Mouse (Mus musculus) liver, embryonic 16.5 days (tissue): Measurements from ENCODE around the gene Crlf1. TPM values are rescaled to one million over a fixed set of nuclear protein-coding genes. Genes with fewer than 3 reads are reported as not detected.

ENCODE experiments used
- ATAC-seq: fragments of 200-750 bp; cut with Nextera tagmentation; 2 replicates; pipeline ENCODE4 v1.8.0; 2017; ENCODE audit warnings: low read depth, mild to moderate bottlenecking, moderate number of reproducible peaks, moderate library complexity
- H3K27ac ChIP-seq: fragments of 300-500 bp; sonication (generic); 2 replicates; pipeline ENCODE4 v1.5.1; 2014; ENCODE audit warnings: mild to moderate bottlenecking, low read length
- H3K27me3 ChIP-seq: fragments of 300-500 bp; sonication (generic); 2 replicates; pipeline ENCODE4 v1.6.1; 2014; ENCODE audit warnings: low read depth, low read length, mixed read lengths; ENCODE audit not compliant: control insufficient read depth, insufficient read depth
- H3K36me3 ChIP-seq: fragments of 300-500 bp; sonication (generic); 2 replicates; pipeline ENCODE4 v1.6.1; 2014; ENCODE audit warnings: mild to moderate bottlenecking; ENCODE audit not compliant: control insufficient read depth, insufficient read depth
- H3K4me1 ChIP-seq: fragments of 300-500 bp; sonication (generic); 2 replicates; pipeline ENCODE4 v1.6.1; 2014; ENCODE audit warnings: low read depth, low read length, mixed read lengths; ENCODE audit not compliant: control insufficient read depth
- H3K4me2 ChIP-seq: fragments of 300-500 bp; sonication (generic); 2 replicates; pipeline ENCODE4 v1.6.1; 2014; ENCODE audit warnings: low read depth, low read length, mixed read lengths
- H3K4me3 ChIP-seq: fragments of 300-500 bp; sonication (generic); 2 replicates; pipeline ENCODE4 v1.5.1; 2014; ENCODE audit warnings: low read depth, mild to moderate bottlenecking, low read length
- H3K9ac ChIP-seq: fragments of 300-500 bp; sonication (generic); 2 replicates; pipeline ENCODE4 v1.6.1; 2014; ENCODE audit warnings: low read depth, low read length
- H3K9me3 ChIP-seq: fragments of 300-500 bp; sonication (generic); replicated peaks from 2 replicates; pipeline ENCODE4 v1.6.1; 2016; ENCODE audit warnings: low read length; ENCODE audit not compliant: control insufficient read depth
- WGBS: fragments of 180-500 bp; shearing (Covaris S2); extraction: QIAGEN DNeasy Blood & Tissue Kit; methylation state at CpG from one replicate; pipeline ENCODE4 v1.1.7; 2014; ENCODE audit not compliant: insufficient replicate concordance; 5-methylcytosine and 5-hydroxymethylcytosine counted together
- polyA plus RNA-seq: library from polyadenylated mRNA; unstranded; fragments of >200 nt; fragmentation: Nextera tagmentation; extraction: Ambion mirVana; gene quantifications from 2 replicates; pipeline ENCODE4 v1.2.1, GENCODE M21; 2015

Crlf1 gene
- polyA plus RNA-seq, 1 experiment from 2014 or later: 1.3 TPM

DNA sequence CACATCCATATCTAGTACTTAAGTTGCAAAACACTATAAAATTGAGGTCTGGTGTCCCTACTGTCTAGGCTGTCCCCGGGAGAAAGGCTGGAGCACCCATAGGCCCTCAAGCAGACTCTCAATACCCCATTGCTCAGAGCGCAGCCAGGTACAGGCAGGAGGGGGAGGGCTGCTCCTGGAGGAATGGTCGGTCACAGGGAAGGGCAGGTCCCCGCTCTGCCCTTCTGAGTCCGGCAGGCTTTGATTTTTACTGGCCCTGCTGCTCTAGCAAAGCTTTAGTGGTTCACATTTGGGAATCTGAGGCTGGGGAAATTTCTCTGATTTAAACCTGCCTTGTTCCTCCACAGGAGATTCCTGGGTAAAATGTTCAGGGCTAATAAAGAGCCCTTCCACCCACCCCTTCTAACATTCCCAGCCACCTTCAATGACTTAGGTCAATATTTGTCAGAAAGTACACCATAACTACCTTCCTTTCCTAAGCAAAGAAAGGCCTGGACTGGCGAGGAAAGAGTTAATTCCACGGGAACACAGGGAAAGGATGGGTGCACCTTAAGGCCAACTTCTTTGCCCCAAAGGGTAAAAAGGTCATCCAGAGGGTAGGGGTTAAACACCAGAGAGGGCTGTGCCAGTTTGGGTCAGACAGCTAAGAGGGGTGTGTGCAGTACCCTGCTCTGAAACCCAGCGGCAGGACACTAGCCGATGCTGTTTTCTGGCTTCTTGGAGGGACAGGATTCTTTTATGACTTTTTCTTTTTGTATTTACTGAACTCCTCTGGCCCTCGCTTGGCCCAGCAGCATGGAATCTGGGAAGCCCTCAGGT, 2.7 kb upstream of the Crlf1 start:
- Histone ChIP-seq H3K36me3 (no peaks in the 10 kb centered on the region), H3K27ac (no peak overlapping the region), H3K4me3 (no peak overlapping the region), H3K9me3 (no peaks in the 10 kb centered on the region), H3K27me3 (peaks cover 100% of the 10 kb centered on the region), H3K9ac (no peak overlapping the region), H3K4me2 (no peak overlapping the region), H3K4me1 (peaks cover 23% of the 10 kb centered on the region)
- 18% methylated on average over 10 of the region's 10 CpGs for WGBS
- ATAC-seq: no peak

DNA sequence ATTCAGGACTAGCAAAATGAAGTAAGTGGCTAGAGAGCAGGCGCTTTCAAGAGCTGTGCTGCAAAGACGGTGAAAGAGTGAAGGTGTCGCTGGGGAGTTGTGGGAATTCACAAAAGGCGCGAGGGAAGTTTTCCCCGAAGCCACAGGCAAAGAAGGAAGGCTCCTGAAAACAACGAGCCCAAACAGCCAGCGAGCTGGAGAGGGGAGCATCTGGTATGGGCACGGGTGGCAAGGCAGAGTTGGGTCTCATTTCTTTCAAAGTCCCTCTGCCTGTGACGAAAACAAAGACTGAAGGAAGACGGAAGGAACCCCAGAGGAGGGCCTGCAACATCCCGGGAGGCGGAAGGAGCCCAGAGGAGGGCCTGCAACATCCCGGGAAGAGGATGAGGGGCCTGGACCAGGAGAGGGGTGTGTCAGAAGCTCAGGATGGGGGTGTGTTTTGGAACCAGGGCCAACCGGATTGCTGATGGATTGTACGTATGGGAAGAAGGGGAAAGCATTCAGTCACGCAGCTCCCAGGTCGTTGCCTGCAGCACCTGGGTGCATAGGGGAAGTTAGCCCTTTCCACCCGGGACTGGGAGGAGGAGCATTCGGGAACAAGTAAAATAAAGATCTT, 2.0 kb upstream of the Crlf1 start:
- WGBS: 4% methylated on average over 20 of the region's 20 CpGs
- no peak overlapping the region for H3K9ac ChIP-seq
- no peak overlapping the region for H3K4me3 ChIP-seq
- ATAC-seq: no peak
- H3K27me3 ChIP-seq: peaks cover 100% of the 10 kb centered on the region
- H3K27ac ChIP-seq: no peak overlapping the region
- no peaks in the 10 kb centered on the region for H3K9me3 ChIP-seq
- H3K4me1 ChIP-seq: peaks cover 23% of the 10 kb centered on the region
- H3K4me2 ChIP-seq: no peak overlapping the region
- no peaks in the 10 kb centered on the region for H3K36me3 ChIP-seq

DNA sequence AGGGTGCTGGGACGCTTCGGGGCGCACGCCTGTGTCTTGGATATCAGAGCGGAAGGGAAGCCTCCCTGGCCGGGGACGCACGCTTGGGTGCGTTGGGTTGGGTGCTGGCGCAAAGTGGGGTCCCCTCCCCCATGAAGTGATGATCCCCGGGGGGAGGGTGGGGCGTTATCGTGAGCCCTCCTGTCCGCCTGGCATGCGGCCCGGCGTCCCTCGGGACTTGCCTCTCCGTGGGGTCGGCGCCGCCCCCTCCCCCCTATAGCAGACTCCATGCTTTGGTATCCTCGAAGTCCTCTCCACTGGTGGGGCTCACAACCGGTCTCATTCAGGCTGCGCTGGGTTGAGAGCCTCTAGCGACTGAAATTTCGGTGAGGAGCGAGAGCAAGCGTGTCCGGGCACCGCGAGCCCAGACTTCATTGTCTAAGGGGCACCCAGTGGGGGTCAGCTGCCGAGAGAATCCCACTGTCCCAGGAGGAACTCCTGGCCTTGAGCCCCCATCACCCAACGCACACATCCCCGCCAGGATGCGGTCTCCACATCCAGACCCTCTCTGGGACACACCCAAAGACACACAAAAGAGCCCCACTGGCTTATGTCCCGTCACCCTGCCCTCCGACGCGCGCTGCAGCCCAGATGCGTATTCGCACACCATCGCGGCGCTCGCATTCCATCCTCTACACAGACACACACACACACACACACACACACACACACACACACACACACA, 896 bp downstream of the Crlf1 start:
- ATAC-seq: no peak
- no peaks in the 10 kb centered on the region for H3K9me3 ChIP-seq
- H3K9ac ChIP-seq: no peak overlapping the region
- no peak overlapping the region for H3K4me2 ChIP-seq
- no peak overlapping the region for H3K27ac ChIP-seq
- peaks cover 15% of the 10 kb centered on the region for H3K4me1 ChIP-seq
- peaks cover 100% of the 10 kb centered on the region for H3K27me3 ChIP-seq
- H3K36me3 ChIP-seq: no peaks in the 10 kb centered on the region
- 2% methylated on average over 47 of the region's 47 CpGs for WGBS
- H3K4me3 ChIP-seq: peak overlapping the region; percentile 43; the same call in 1 of the 2 replicates

GRCm38 (mm10) chr8:70494416-70494945, 1.5 kb downstream of the Crlf1 start:
- peaks cover 97% of the 10 kb centered on the region for H3K27me3 ChIP-seq
- no peak overlapping the region for H3K4me3 ChIP-seq
- H3K4me2 ChIP-seq: no peak overlapping the region
- H3K9me3 ChIP-seq: no peaks in the 10 kb centered on the region
- peaks cover 10% of the 10 kb centered on the region for H3K4me1 ChIP-seq
- no peaks in the 10 kb centered on the region for H3K36me3 ChIP-seq
- H3K9ac ChIP-seq: no peak overlapping the region
- no peak for ATAC-seq
- H3K27ac ChIP-seq: no peak overlapping the region
- WGBS: 5% methylated on average over 25 of the region's 28 CpGs

- H3K9me3 ChIP-seq: no peaks in the 10 kb centered on the region
- 4% methylated on average over 21 of the region's 21 CpGs for WGBS
- ATAC-seq: no peak
Observed at GRCm38 (mm10) chr8:70495001-70495770, 2.2 kb downstream of the Crlf1 start.

GRCm38 (mm10) chr8:70495771-70496062, 2.8 kb downstream of the Crlf1 start:
- no peak overlapping the region for H3K4me3 ChIP-seq
- no peaks in the 10 kb centered on the region for H3K36me3 ChIP-seq
- peaks cover 20% of the 10 kb centered on the region for H3K4me1 ChIP-seq
- H3K9ac ChIP-seq: no peak overlapping the region
- H3K9me3 ChIP-seq: no peaks in the 10 kb centered on the region
- 11% methylated on average over 12 of the region's 12 CpGs for WGBS
- no peak overlapping the region for H3K4me2 ChIP-seq
- peaks cover 91% of the 10 kb centered on the region for H3K27me3 ChIP-seq
- H3K27ac ChIP-seq: no peak overlapping the region
- ATAC-seq: no peak

More at GRCm38 (mm10) chr8:70495001-70495770, 2.2 kb downstream of the Crlf1 start:
- H3K9ac ChIP-seq: no peak overlapping the region
- H3K4me3 ChIP-seq: no peak overlapping the region
- no peak overlapping the region for H3K4me2 ChIP-seq
- H3K4me1 ChIP-seq: peaks cover 14% of the 10 kb centered on the region
- H3K27me3 ChIP-seq: peaks cover 95% of the 10 kb centered on the region
- H3K36me3 ChIP-seq: no peaks in the 10 kb centered on the region
- no peak overlapping the region for H3K27ac ChIP-seq

DNA sequence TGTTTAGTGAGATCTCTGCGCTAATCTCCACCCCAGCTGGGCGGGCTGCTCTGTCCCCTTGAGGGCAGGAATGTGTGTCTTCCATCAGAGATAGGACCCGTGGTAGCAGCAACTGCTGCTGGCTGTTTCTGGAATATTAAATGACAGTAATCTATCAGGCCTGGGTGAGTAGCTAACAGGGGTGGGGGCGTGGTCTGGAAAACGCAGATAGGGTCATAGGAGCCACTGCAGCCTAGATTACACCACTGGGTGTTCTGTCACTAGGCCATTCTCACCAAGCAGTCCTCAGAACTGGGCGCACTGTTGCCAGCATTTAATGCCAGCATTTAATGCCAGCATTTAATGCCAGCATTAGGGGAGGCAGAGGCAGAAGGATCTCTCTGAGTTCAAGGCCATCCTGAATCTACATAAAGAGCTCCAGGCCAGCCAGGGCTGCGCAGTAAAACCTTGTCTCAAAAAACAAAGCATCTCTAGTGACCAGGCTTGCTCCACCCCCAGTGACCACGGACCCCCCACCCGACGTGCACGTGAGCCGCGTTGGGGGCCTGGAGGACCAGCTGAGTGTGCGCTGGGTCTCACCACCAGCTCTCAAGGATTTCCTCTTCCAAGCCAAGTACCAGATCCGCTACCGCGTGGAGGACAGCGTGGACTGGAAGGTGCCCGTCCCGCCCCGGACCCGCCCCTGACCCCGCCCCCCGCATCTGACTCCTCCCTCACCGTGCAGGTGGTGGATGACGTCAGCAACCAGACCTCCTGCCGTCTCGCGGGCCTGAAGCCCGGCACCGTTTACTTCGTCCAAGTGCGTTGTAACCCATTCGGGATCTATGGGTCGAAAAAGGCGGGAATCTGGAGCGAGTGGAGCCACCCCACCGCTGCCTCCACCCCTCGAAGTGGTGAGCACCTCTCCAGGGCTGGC, 7.7 kb downstream of the Crlf1 start:
- peak; percentile 78 for ATAC-seq

More for the DNA sequence above, 7.7 kb downstream of the Crlf1 start:
- Histone ChIP-seq H3K4me3 (peak overlapping the region; percentile 37), H3K4me2 (peak overlapping the region; percentile 79), H3K9ac (peak overlapping the region; percentile 38), H3K36me3 (no peaks in the 10 kb centered on the region), H3K27ac (peak overlapping the region; percentile 56), H3K9me3 (no peaks in the 10 kb centered on the region), H3K4me1 (peaks cover 51% of the 10 kb centered on the region), H3K27me3 (peaks cover 60% of the 10 kb centered on the region)
- 6% methylated on average over 39 of the region's 39 CpGs for WGBS
